Mouse (Mus musculus) CH12.LX (cell line): ENCODE measurements around the gene Hmox2. TPM values are rescaled to one million over a fixed set of nuclear protein-coding genes. Genes with fewer than 3 reads are reported as not detected.

Experiments
- DNase-seq: peaks from one replicate; pipeline ENCODE4 v3.0.0-alpha.2; 2013; ENCODE audit errors: extremely low read depth
- H3K27ac ChIP-seq: 2 replicates; pipeline ENCODE4 v1.5.1; 2012; ENCODE audit warnings: low read depth, mild to moderate bottlenecking, control low read depth, moderate library complexity; ENCODE audit not compliant: insufficient read depth
- H3K27me3 ChIP-seq: replicated peaks from 2 replicates; pipeline ENCODE3; 2012; ENCODE audit warnings: inconsistent platforms
- H3K36me3 ChIP-seq, 2 experiments: replicated peaks in 1 of 2; 2 replicates each; pipeline versions ENCODE3 to v1.6.1; 2012; ENCODE audit warnings: inconsistent platforms in 1 of 2, low read length in 1 of 2, mild to moderate bottlenecking in 1 of 2, mixed read lengths in 1 of 2, moderate library complexity in 1 of 2; ENCODE audit not compliant: control insufficient read depth in 1 of 2, insufficient read depth in 1 of 2
- H3K4me1 ChIP-seq, 2 experiments: 2 replicates each; pipeline ENCODE4 v1.6.1; 2012; ENCODE audit warnings: inconsistent platforms in 1 of 2, moderate library complexity in 1 of 2; ENCODE audit not compliant: insufficient read depth in 2 of 2, control insufficient read depth in 1 of 2
- H3K4me2 ChIP-seq: 2 replicates; pipeline ENCODE4 v1.6.1; 2012; ENCODE audit warnings: low read depth, mild to moderate bottlenecking, control low read depth; ENCODE audit not compliant: poor library complexity, insufficient read depth, severe bottlenecking
- H3K4me3 ChIP-seq, 3 experiments: fragments of 150-350 bp in 1 of 3; sonication (generic) in 1 of 3; replicated peaks in 1 of 3; 2 replicates each; pipeline versions ENCODE3 to v1.5.1; 2011 to 2012; ENCODE audit warnings: low read depth in 2 of 3, low read length in 2 of 3, mild to moderate bottlenecking in 2 of 3, moderate library complexity in 2 of 3, control low read depth in 1 of 3, improper control_type of control experiment in 1 of 3, inconsistent platforms in 1 of 3, mixed read lengths in 1 of 3; ENCODE audit not compliant: poor library complexity in 1 of 3
- H3K79me2 ChIP-seq: replicated peaks from 2 replicates; pipeline ENCODE4 v1.6.1; 2012; ENCODE audit warnings: mild to moderate bottlenecking, moderate library complexity; ENCODE audit not compliant: control insufficient read depth, poor library complexity, insufficient read depth, severe bottlenecking; ENCODE audit errors: extremely low read depth
- H3K9ac ChIP-seq: 2 replicates; pipeline ENCODE4 v1.6.1; 2012; ENCODE audit warnings: low read depth, mild to moderate bottlenecking, control low read depth, moderate library complexity; ENCODE audit not compliant: insufficient read depth
- H3K9me3 ChIP-seq: replicated peaks from 2 replicates; pipeline ENCODE3; 2012; ENCODE audit warnings: low read length, inconsistent platforms, mixed read lengths
- BHLHE40 ChIP-seq: IDR thresholded peaks from 2 replicates; pipeline ENCODE4 v1.6.1; 2011; ENCODE audit warnings: mild to moderate bottlenecking, low read depth, low read length, improper control_type of control experiment
- CHD2 ChIP-seq: IDR thresholded peaks from 2 replicates; pipeline ENCODE4 v1.6.1; 2011; ENCODE audit warnings: low read length, improper control_type of control experiment
- CTCF ChIP-seq, 2 experiments: IDR thresholded peaks in 1 of 2; conservative IDR thresholded peaks in 1 of 2; 2 replicates each; pipeline ENCODE4 v1.5.1; 2011 to 2012; ENCODE audit warnings: low read depth in 2 of 2, low read length in 2 of 2, improper control_type of control experiment in 1 of 2, inconsistent platforms in 1 of 2, mild to moderate bottlenecking in 1 of 2, moderate library complexity in 1 of 2
- E2F4 ChIP-seq: IDR thresholded peaks from 2 replicates; pipeline ENCODE4 v1.6.1; 2011; ENCODE audit warnings: low read depth, low read length, improper control_type of control experiment; ENCODE audit not compliant: insufficient replicate concordance
- ELF1 ChIP-seq: IDR thresholded peaks from 2 replicates; pipeline ENCODE4 v1.6.1; 2014; ENCODE audit warnings: low read depth, mild to moderate bottlenecking, inconsistent platforms, low read length, improper control_type of control experiment
- ETS1 ChIP-seq: conservative IDR thresholded peaks from 2 replicates; pipeline ENCODE4 v1.6.1; 2012; ENCODE audit warnings: low read depth, mild to moderate bottlenecking, inconsistent platforms, low read length, improper control_type of control experiment, moderate library complexity
- GABPA ChIP-seq: IDR thresholded peaks from 2 replicates; pipeline ENCODE4 v1.6.1; 2012; ENCODE audit warnings: low read depth, low read length, improper control_type of control experiment, inconsistent platforms; ENCODE audit not compliant: insufficient replicate concordance
- HCFC1 ChIP-seq: IDR thresholded peaks from 2 replicates; pipeline ENCODE4 v1.6.1; 2012; ENCODE audit warnings: low read depth, mild to moderate bottlenecking, inconsistent platforms, low read length, improper control_type of control experiment
- IRF4 ChIP-seq: IDR thresholded peaks from 2 replicates; pipeline ENCODE4 v1.6.1; 2014; ENCODE audit warnings: low read depth, mild to moderate bottlenecking, inconsistent platforms, low read length, improper control_type of control experiment
- JUN ChIP-seq: IDR thresholded peaks from 2 replicates; pipeline ENCODE4 v1.6.1; 2011; ENCODE audit warnings: low read depth, mild to moderate bottlenecking, low read length, improper control_type of control experiment, moderate library complexity; ENCODE audit not compliant: insufficient read depth
- KAT2A ChIP-seq: IDR thresholded peaks from 2 replicates; pipeline ENCODE4 v1.6.1; 2012; ENCODE audit warnings: low read length, improper control_type of control experiment, inconsistent platforms; ENCODE audit not compliant: insufficient replicate concordance
- MAX ChIP-seq: IDR thresholded peaks from 2 replicates; pipeline ENCODE4 v1.6.1; 2011; ENCODE audit warnings: low read length, improper control_type of control experiment
- MAZ ChIP-seq: IDR thresholded peaks from 2 replicates; pipeline ENCODE4 v1.6.1; 2012; ENCODE audit warnings: low read depth, mild to moderate bottlenecking, inconsistent platforms, low read length, improper control_type of control experiment, moderate library complexity
- MEF2A ChIP-seq: IDR thresholded peaks from 2 replicates; pipeline ENCODE4 v1.6.1; 2014; ENCODE audit warnings: low read depth, mild to moderate bottlenecking, inconsistent platforms, low read length, improper control_type of control experiment, borderline replicate concordance
- PAX5 ChIP-seq: IDR thresholded peaks from 2 replicates; pipeline ENCODE4 v1.6.1; 2012; ENCODE audit warnings: low read length, inconsistent platforms, mixed read lengths
- POLR2A ChIP-seq: IDR thresholded peaks from 2 replicates; pipeline ENCODE4 v1.6.1; 2011; ENCODE audit warnings: low read depth, mild to moderate bottlenecking, improper control_type of control experiment, low read length
- RAD21 ChIP-seq: IDR thresholded peaks from 2 replicates; pipeline ENCODE4 v1.6.1; 2011; ENCODE audit warnings: low read depth, mild to moderate bottlenecking, low read length, improper control_type of control experiment, moderate library complexity
- RCOR1 ChIP-seq: conservative IDR thresholded peaks from 2 replicates; pipeline ENCODE4 v1.6.1; 2012; ENCODE audit warnings: low read depth, mild to moderate bottlenecking, inconsistent platforms, low read length, improper control_type of control experiment
- SIN3A ChIP-seq: IDR thresholded peaks from 2 replicates; pipeline ENCODE4 v1.6.1; 2012; ENCODE audit warnings: low read length, improper control_type of control experiment, inconsistent platforms
- TCF12 ChIP-seq: IDR thresholded peaks from 2 replicates; pipeline ENCODE4 v1.6.1; 2014; ENCODE audit warnings: low read depth, mild to moderate bottlenecking, inconsistent platforms, low read length, improper control_type of control experiment
- UBTF ChIP-seq: IDR thresholded peaks from 2 replicates; pipeline ENCODE4 v1.6.1; 2012; ENCODE audit warnings: low read depth, mild to moderate bottlenecking, inconsistent platforms, low read length, improper control_type of control experiment, moderate library complexity
- ZC3H11A ChIP-seq: IDR thresholded peaks from 2 replicates; pipeline ENCODE4 v1.6.1; 2012; ENCODE audit warnings: low read depth, mild to moderate bottlenecking, inconsistent platforms, low read length, improper control_type of control experiment
- ZKSCAN1 ChIP-seq: IDR thresholded peaks from 2 replicates; pipeline ENCODE4 v1.6.1; 2012; ENCODE audit warnings: low read depth, inconsistent platforms, low read length, improper control_type of control experiment, borderline replicate concordance
- ZMIZ1 ChIP-seq: IDR thresholded peaks from 2 replicates; pipeline ENCODE4 v1.6.1; 2012; ENCODE audit warnings: low read depth, mild to moderate bottlenecking, inconsistent platforms, low read length, improper control_type of control experiment
- dilution Hi-C: fragments of 300-500 bp; cut with MboI; formaldehyde crosslinking; loops from 2 replicates; pipeline ENCODE4 v1.14.3; 2020; ENCODE audit warnings: low sequenced_read_pairs; ENCODE audit not compliant: extremely low pct_unique_long_range_greater_than_20kb, extremely low pct_ligation_motif_present
- in situ Hi-C: fragments of 300-500 bp; cut with MboI; formaldehyde crosslinking; loops from 3 replicates; pipeline ENCODE4 v1.14.3; 2019; ENCODE audit warnings: low sequenced_read_pairs, low pct_ligation_motif_present, low pct_unique_long_range_greater_than_20kb, mixed read lengths
- polyA plus RNA-seq: library from polyadenylated mRNA; unstranded; fragments of >175 nt; gene quantifications from 2 replicates; pipeline ENCODE4 v1.2.1, GENCODE M21; 2012; ENCODE audit warnings: low read depth; ENCODE audit not compliant: insufficient read length
- total RNA-seq, 2 experiments: library from RNA; depleted of rRNA; stranded (reverse); fragments of 300-350 nt in 1 of 2; fragments of >200 nt in 1 of 2; gene quantifications; 2 replicates each; pipeline ENCODE4 v1.2.3; 2012 to 2014

Hmox2 gene
- total and polyA plus RNA-seq, 3 experiments = 72.3 to 91.9 (median 74.0) TPM

DNA sequence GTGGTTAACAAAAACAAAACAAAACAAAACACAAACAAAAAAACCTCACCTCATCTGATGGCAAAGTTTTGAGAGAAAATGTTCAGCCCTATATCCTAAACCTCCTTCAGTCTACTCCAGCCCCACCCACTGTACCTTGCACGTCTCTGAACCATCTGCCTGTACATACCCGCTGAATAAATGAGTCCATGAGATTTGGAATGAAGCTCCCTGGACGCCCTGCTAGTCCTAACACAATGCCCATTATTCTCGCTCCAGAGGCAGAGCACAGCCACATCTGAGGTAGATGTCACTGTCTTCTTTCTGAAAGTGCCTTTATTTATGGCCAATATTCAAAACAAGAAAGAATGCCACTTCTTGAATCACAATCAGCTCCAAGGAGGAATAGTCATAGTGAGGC, 59.5 kb downstream of the Hmox2 start:
- no peak overlapping the region for H3K4me2 ChIP-seq
- H3K9ac ChIP-seq = no peak overlapping the region
- no peaks in the 10 kb centered on the region for H3K27me3 ChIP-seq
- H3K36me3 ChIP-seq = peaks cover 11 to 39% of the 10 kb centered on the region in 2 experiments
- peaks cover 15 to 66% of the 10 kb centered on the region in 2 experiments for H3K4me1 ChIP-seq
- in situ Hi-C loops (no loop called here), dilution Hi-C loops (no loop called here)
- TF ChIP-seq MAZ (no peak), BHLHE40 (no peak), UBTF (no peak), KAT2A (no peak), IRF4 (no peak), ZKSCAN1 (no peak), CTCF (conservative IDR thresholded peaks at IDR 0.05 in 1 of 2, IDR thresholded peaks at IDR 0.05 in 1 of 2; ENCODE audit: low read depth in 2 of 2, low read length in 2 of 2) (no peak), ZMIZ1 (no peak), GABPA (no peak), TCF12 (no peak), MEF2A (no peak), CHD2 (no peak)
- no peak overlapping the region for H3K4me3 ChIP-seq
- H3K79me2 ChIP-seq = peaks cover 44% of the 10 kb centered on the region
- no peak overlapping the region for H3K27ac ChIP-seq
- no peaks in the 10 kb centered on the region for H3K9me3 ChIP-seq
- DNase-seq = no peak

DNA sequence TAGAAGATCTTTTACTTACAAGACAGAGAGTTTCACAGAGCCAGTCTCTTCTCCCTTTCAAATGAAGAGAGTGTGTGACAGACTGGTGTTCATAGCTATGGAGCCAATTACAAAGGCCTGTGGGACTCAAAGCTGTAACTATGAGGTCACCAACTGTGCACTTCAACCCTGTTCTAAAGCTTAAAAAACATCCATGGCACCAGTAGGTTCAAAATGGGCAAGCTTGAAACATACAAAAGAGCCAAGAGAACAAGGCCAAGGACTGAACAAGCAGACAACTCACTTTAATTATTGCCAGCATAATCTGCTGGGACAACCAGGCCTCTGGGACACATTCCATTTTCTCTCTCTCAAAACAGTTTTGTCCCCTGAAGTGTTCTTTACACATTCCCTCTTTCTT, 62.0 kb downstream of the Hmox2 start:
- in situ Hi-C loops = no loop called here
- Histone ChIP-seq H3K36me3 (peaks cover 11 to 33% of the 10 kb centered on the region in 2 experiments), H3K9me3 (no peaks in the 10 kb centered on the region), H3K4me3 (peak overlapping the region in 1 of 3 experiments; percentile 65), H3K27me3 (no peaks in the 10 kb centered on the region), H3K9ac (peak overlapping the region; percentile 61; the same call in 1 of the 2 replicates), H3K27ac (no peak overlapping the region), H3K79me2 (peaks cover 37% of the 10 kb centered on the region), H3K4me2 (peak overlapping the region; percentile 68), H3K4me1 (peaks cover 9 to 47% of the 10 kb centered on the region in 2 experiments)
- no peak for DNase-seq
- TF ChIP-seq ETS1 (no peak), MAX (no peak), KAT2A (no peak), RCOR1 (no peak), HCFC1 (no peak), MAZ (no peak), ELF1 (no peak), ZKSCAN1 (no peak), SIN3A (no peak), POLR2A (no peak), E2F4 (no peak), ZC3H11A (no peak), RAD21 (no peak), PAX5 (no peak), JUN (no peak)
- dilution Hi-C loops = no loop called here
